Mouse (Mus musculus) liver, embryonic 12.5 days (tissue): ENCODE data around the gene Ncam1. TPM values are rescaled to one million over a fixed set of nuclear protein-coding genes. Genes with fewer than 3 reads are reported as not detected.

Experiments
- ATAC-seq: fragments of 200-750 bp; cut with Nextera tagmentation; 2 replicates; pipeline ENCODE4 v1.8.0; 2017; ENCODE audit warnings: moderate number of reproducible peaks, mild to moderate bottlenecking, moderate library complexity
- H3K27ac ChIP-seq: fragments of 300-500 bp; sonication (generic); 2 replicates; pipeline ENCODE4 v1.5.1; 2016; ENCODE audit warnings: mild to moderate bottlenecking
- H3K27me3 ChIP-seq: fragments of 300-500 bp; sonication (generic); replicated peaks from 2 replicates; pipeline ENCODE4 v1.6.1; 2016; ENCODE audit warnings: mild to moderate bottlenecking, moderate library complexity
- H3K36me3 ChIP-seq: fragments of 300-500 bp; sonication (generic); 2 replicates; pipeline ENCODE4 v1.6.1; 2016; ENCODE audit warnings: mild to moderate bottlenecking, moderate library complexity
- H3K4me1 ChIP-seq: fragments of 300-500 bp; sonication (generic); 2 replicates; pipeline ENCODE4 v1.6.1; 2016
- H3K4me2 ChIP-seq: fragments of 300-500 bp; sonication (generic); 2 replicates; pipeline ENCODE4 v1.6.1; 2016; ENCODE audit warnings: mild to moderate bottlenecking, moderate library complexity
- H3K4me3 ChIP-seq: fragments of 300-500 bp; sonication (generic); 2 replicates; pipeline ENCODE4 v1.5.1; 2016; ENCODE audit warnings: mild to moderate bottlenecking, moderate library complexity
- H3K9ac ChIP-seq: fragments of 300-500 bp; sonication (generic); 2 replicates; pipeline ENCODE4 v1.6.1; 2016; ENCODE audit warnings: mild to moderate bottlenecking, moderate library complexity
- H3K9me3 ChIP-seq: fragments of 300-500 bp; sonication (generic); replicated peaks from 2 replicates; pipeline ENCODE4 v1.6.1; 2016; ENCODE audit warnings: mild to moderate bottlenecking, moderate library complexity
- WGBS: fragments of 180-500 bp; shearing (Covaris S2); methylation state at CpG from one replicate; pipeline ENCODE4 v1.1.7; 2016; ENCODE audit not compliant: insufficient replicate concordance; 5-methylcytosine and 5-hydroxymethylcytosine counted together
- polyA plus RNA-seq: library from polyadenylated mRNA; unstranded; fragments of >200 nt; fragmentation: Nextera tagmentation; extraction: Ambion mirVana; gene quantifications from 2 replicates; pipeline ENCODE4 v1.2.1, GENCODE M21; 2016

The Ncam1 gene
- 8.5 and 10.3 TPM in 2 replicates for polyA plus RNA-seq

DNA sequence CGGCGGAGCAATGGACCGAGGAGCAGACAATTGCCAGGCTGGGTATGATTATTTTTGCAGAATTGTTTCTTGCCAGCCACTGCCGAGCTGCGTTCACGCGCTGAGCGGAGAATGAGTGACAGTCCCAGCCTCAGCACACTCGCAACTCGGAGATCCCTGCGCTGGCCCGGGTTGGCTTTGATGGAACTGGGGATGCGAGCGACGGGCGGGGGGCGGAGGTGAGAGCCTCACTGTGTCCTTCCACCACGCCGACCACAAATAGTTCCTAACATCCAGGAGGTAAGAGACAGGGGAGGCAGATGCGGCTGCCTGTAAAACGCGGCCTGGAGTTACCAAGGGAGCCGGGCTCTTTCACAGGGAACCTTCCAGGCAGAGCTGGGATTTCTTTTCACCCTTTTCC, at the start of gene Ncam1:
Gene Ncam1, minus strand, starts transcription at position 120 of the 400 bp plus-strand sequence.
- Histone ChIP-seq H3K9me3 (no peaks in the 10 kb centered on the region), H3K4me1 (peaks cover 15% of the 10 kb centered on the region), H3K4me2 (peak within 1 kb of the TSS; percentile 69), H3K27ac (no peak within 1 kb of the TSS), H3K27me3 (peaks cover 60% of the 10 kb centered on the region), H3K4me3 (peak within 1 kb of the TSS; percentile 49), H3K36me3 (no peaks in the 10 kb centered on the region), H3K9ac (no peak within 1 kb of the TSS; the same call in 1 of the 2 replicates)
- no peak for ATAC-seq
- whole genome bisulfite sequencing = 0% methylated on average over 23 of the region's 23 CpGs

- H3K4me3 ChIP-seq = no peak overlapping the region
- no peak overlapping the region for H3K27ac ChIP-seq
- H3K27me3 ChIP-seq = no peaks in the 10 kb centered on the region
- H3K4me1 ChIP-seq = no peaks in the 10 kb centered on the region
- H3K9me3 ChIP-seq = no peaks in the 10 kb centered on the region
- ATAC-seq = no peak
- 69% methylated on average over 1 of the region's 1 CpGs for WGBS
- no peaks in the 10 kb centered on the region for H3K36me3 ChIP-seq
- no peak overlapping the region for H3K9ac ChIP-seq
- H3K4me2 ChIP-seq = no peak overlapping the region
Observed at GRCm38 (mm10) chr9:49834013-49834412, 35.3 kb upstream of the Ncam1 start.

- H3K27me3 ChIP-seq = no peaks in the 10 kb centered on the region
- 71% methylated on average over 8 of the region's 8 CpGs for WGBS
- no peak overlapping the region for H3K4me3 ChIP-seq
- ATAC-seq = no peak
- H3K9ac ChIP-seq = no peak overlapping the region
- no peaks in the 10 kb centered on the region for H3K4me1 ChIP-seq
- no peaks in the 10 kb centered on the region for H3K9me3 ChIP-seq
- H3K36me3 ChIP-seq = no peaks in the 10 kb centered on the region
- no peak overlapping the region for H3K27ac ChIP-seq
- no peak overlapping the region for H3K4me2 ChIP-seq
Observed at GRCm38 (mm10) chr9:49827671-49828070, 28.9 kb upstream of the Ncam1 start.

DNA sequence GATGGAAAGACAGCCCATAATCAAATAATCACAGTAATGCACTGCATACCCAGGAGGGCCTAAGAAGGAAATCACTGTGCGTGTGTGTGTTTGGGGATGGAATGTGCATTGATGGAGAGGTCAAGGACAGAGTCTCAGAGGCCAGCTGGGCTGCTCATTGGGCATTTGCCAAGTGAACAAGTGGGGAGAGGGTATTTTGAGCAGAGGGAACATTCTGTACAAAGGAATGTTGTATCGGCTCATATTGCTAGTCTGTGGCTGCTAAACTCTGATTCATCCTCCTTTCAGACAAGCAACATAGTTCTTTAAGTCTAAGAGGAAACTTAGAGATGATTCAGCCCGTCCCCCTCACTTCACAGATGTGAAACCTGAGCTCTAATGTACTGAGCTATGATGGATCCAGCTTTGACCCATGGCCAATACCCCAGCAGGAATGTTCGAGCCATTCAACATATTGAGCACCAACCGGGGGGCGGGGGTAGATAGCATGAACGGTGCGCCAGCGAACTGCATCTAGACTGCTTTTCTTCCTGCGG, 17.5 kb upstream of the Ncam1 start:
- WGBS = 71% methylated on average over 10 of the region's 10 CpGs
- no peak overlapping the region for H3K4me3 ChIP-seq
- H3K27ac ChIP-seq = no peak overlapping the region
- no peaks in the 10 kb centered on the region for H3K9me3 ChIP-seq
- ATAC-seq = no peak
- no peaks in the 10 kb centered on the region for H3K4me1 ChIP-seq
- no peaks in the 10 kb centered on the region for H3K27me3 ChIP-seq
- H3K36me3 ChIP-seq = no peaks in the 10 kb centered on the region
- no peak overlapping the region for H3K4me2 ChIP-seq
- H3K9ac ChIP-seq = no peak overlapping the region

GRCm38 (mm10) chr9:49814442-49814841, 15.7 kb upstream of the Ncam1 start:
- H3K4me2 ChIP-seq = no peak overlapping the region
- H3K9me3 ChIP-seq = no peaks in the 10 kb centered on the region
- H3K27ac ChIP-seq = no peak overlapping the region
- H3K4me1 ChIP-seq = no peaks in the 10 kb centered on the region
- H3K4me3 ChIP-seq = no peak overlapping the region
- no peak overlapping the region for H3K9ac ChIP-seq
- H3K27me3 ChIP-seq = no peaks in the 10 kb centered on the region
- H3K36me3 ChIP-seq = no peaks in the 10 kb centered on the region
- 59% methylated on average over 2 of the region's 2 CpGs for WGBS
- no peak for ATAC-seq

DNA sequence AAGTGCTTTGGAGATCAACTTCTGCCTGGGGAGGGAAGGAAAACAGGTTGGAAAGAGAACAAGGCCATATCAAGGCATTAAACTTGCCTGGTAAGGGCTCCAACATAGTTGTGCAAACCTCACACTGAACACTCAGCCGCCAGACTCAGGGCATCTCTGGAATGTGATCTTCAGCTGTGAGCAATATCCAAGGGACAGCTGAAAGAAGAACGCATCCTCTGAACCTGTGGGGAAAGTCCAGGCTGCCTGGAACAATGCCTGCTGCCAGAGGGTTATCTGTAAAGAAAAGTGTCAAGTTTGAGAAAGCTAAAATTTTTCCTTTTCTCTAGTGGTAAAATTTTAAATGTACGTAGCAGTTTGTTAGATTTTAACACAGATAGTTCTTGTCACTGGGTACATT, 4.5 kb upstream of the Ncam1 start:
- ATAC-seq = no peak
- 47% methylated on average over 3 of the region's 3 CpGs for WGBS

DNA sequence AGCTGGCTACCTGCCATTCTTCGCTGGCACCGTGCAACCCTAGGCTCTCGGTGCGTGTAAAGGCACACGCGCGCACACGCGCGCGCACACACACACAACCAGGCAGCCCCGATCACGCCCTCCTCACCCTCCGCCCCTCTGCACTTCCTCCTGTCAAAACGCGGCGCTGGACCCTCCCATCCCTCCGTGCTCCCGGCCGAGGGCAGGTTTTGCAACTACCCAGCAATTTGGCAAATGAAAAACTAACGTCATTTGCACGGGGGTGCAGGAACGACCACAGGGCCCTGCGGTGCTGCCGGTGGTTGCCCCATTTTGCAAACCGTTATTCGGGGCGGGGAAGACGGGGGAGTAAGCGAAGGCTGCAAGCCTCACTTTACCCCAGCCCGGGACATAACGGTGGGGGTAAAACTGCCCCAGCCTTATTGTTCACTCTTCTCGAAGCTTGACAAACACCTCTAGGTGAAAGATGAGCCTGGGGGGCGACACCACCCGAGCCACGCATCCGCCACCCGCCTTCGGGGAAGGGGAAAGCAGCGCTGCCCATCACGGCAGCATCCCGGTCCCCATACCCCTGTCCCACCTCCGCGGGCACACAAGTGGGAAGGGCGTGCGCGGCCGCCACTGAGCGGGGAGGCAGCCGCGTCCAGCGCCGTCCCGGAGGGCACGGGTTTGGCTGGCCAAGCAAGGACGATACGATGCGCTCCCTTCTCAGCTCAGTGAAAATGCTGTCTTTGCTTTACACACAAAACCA, 729 bp downstream of the Ncam1 start:
- Histone ChIP-seq H3K9ac (no peak overlapping the region; the same call in 1 of the 2 replicates), H3K9me3 (no peaks in the 10 kb centered on the region), H3K4me2 (peak overlapping the region; percentile 69), H3K4me3 (peak overlapping the region; percentile 49), H3K4me1 (peaks cover 15% of the 10 kb centered on the region), H3K36me3 (no peaks in the 10 kb centered on the region), H3K27ac (no peak overlapping the region), H3K27me3 (peaks cover 57% of the 10 kb centered on the region)
- peak; percentile 27; the same call in 1 of the 2 replicates for ATAC-seq
- WGBS = under 1% methylated on average over 58 of the region's 58 CpGs

More for the DNA sequence above, 4.5 kb upstream of the Ncam1 start:
- Histone ChIP-seq H3K9me3 (no peaks in the 10 kb centered on the region), H3K4me3 (no peak overlapping the region), H3K4me2 (no peak overlapping the region), H3K9ac (no peak overlapping the region), H3K27ac (no peak overlapping the region), H3K27me3 (peaks cover 30% of the 10 kb centered on the region), H3K36me3 (no peaks in the 10 kb centered on the region), H3K4me1 (no peaks in the 10 kb centered on the region)

- Histone ChIP-seq H3K36me3 (no peaks in the 10 kb centered on the region), H3K9me3 (no peaks in the 10 kb centered on the region), H3K9ac (no peak overlapping the region), H3K4me1 (peaks cover 15% of the 10 kb centered on the region), H3K27me3 (peaks cover 57% of the 10 kb centered on the region), H3K4me2 (peak overlapping the region; percentile 69), H3K4me3 (peak overlapping the region; percentile 49), H3K27ac (no peak overlapping the region)
- no peak for ATAC-seq
- WGBS = under 1% methylated on average over 15 of the region's 15 CpGs
Observed at GRCm38 (mm10) chr9:49797508-49797820, 1.3 kb downstream of the Ncam1 start.

GRCm38 (mm10) chr9:49796618-49797507, 1.9 kb downstream of the Ncam1 start:
- under 1% methylated on average over 52 of the region's 52 CpGs for WGBS
- H3K9me3 ChIP-seq = no peaks in the 10 kb centered on the region

GRCm38 (mm10) chr9:49795881-49796280, 2.8 kb downstream of the Ncam1 start:
- Histone ChIP-seq H3K9me3 (no peaks in the 10 kb centered on the region), H3K4me2 (no peak overlapping the region), H3K4me3 (no peak overlapping the region), H3K36me3 (no peaks in the 10 kb centered on the region), H3K27ac (no peak overlapping the region), H3K9ac (no peak overlapping the region), H3K4me1 (peaks cover 15% of the 10 kb centered on the region), H3K27me3 (peaks cover 53% of the 10 kb centered on the region)
- 42% methylated on average over 5 of the region's 5 CpGs for WGBS
- no peak for ATAC-seq

More at GRCm38 (mm10) chr9:49796618-49797507, 1.9 kb downstream of the Ncam1 start:
- Histone ChIP-seq H3K4me2 (peak overlapping the region; percentile 69), H3K4me1 (peaks cover 15% of the 10 kb centered on the region), H3K27me3 (peaks cover 54% of the 10 kb centered on the region), H3K27ac (no peak overlapping the region), H3K36me3 (no peaks in the 10 kb centered on the region), H3K4me3 (peak overlapping the region; percentile 49), H3K9ac (no peak overlapping the region)
- ATAC-seq = peak; percentile 55; the same call in 1 of the 2 replicates

GRCm38 (mm10) chr9:49793987-49794550, 4.7 kb downstream of the Ncam1 start:
- no peaks in the 10 kb centered on the region for H3K36me3 ChIP-seq
- H3K27ac ChIP-seq = no peak overlapping the region
- ATAC-seq = no peak
- no peak overlapping the region for H3K4me2 ChIP-seq
- 53% methylated on average over 6 of the region's 6 CpGs for WGBS
- no peak overlapping the region for H3K4me3 ChIP-seq
- H3K27me3 ChIP-seq = peaks cover 38% of the 10 kb centered on the region
- H3K4me1 ChIP-seq = peaks cover 15% of the 10 kb centered on the region
- H3K9ac ChIP-seq = no peak overlapping the region
- no peaks in the 10 kb centered on the region for H3K9me3 ChIP-seq
